Mouse (Mus musculus) bone marrow, adult 2 months (tissue): ENCODE results near the gene Uck1.

Experiments
- CTCF ChIP-seq: fragments of 200-500 bp; IDR thresholded peaks from 2 replicates; pipeline ENCODE4 v1.5.1; 2011; ENCODE audit warnings: low read length, control low read depth; ENCODE audit not compliant: control insufficient read depth, insufficient read depth
- POLR2A ChIP-seq: fragments of 200-500 bp; IDR thresholded peaks from 2 replicates; pipeline ENCODE4 v1.6.1; 2011; ENCODE audit warnings: low read depth, mild to moderate bottlenecking, control low read depth, low read length, borderline replicate concordance; ENCODE audit not compliant: control insufficient read depth

GRCm38 (mm10) chr2:32283986-32284385, 24.0 kb upstream of the Uck1 start:
- TF ChIP-seq CTCF (no peak), POLR2A (no peak)
